Mouse (Mus musculus) heart, embryonic 10.5 days (tissue): ENCODE data around the gene Vsx2. TPM values are rescaled to one million over a fixed set of nuclear protein-coding genes. Genes with fewer than 3 reads are reported as not detected.
"Not testable (repeated sequence)": the region's sequence is repeated elsewhere in the genome, so short reads cannot be mapped to it uniquely, and the experiment has no call there.

Source experiments
- DNase-seq: peaks from one replicate; pipeline ENCODE4 v3.0.0-alpha.2; 2017; ENCODE audit warnings: low spot score
- H3K27ac ChIP-seq: fragments of 300-500 bp; sonication (generic); 2 replicates; pipeline ENCODE4 v1.5.1; 2016; ENCODE audit warnings: mild to moderate bottlenecking
- H3K27me3 ChIP-seq: fragments of 300-500 bp; sonication (generic); 2 replicates; pipeline ENCODE4 v1.6.1; 2016; ENCODE audit warnings: mild to moderate bottlenecking; ENCODE audit not compliant: poor library complexity, insufficient read depth, severe bottlenecking
- H3K36me3 ChIP-seq: fragments of 300-500 bp; sonication (generic); 2 replicates; pipeline ENCODE4 v1.6.1; 2016; ENCODE audit warnings: mild to moderate bottlenecking, moderate library complexity
- H3K4me1 ChIP-seq: fragments of 300-500 bp; sonication (generic); 2 replicates; pipeline ENCODE4 v1.6.1; 2016; ENCODE audit warnings: mild to moderate bottlenecking
- H3K4me3 ChIP-seq: fragments of 300-500 bp; sonication (generic); 2 replicates; pipeline ENCODE4 v1.5.1; 2016; ENCODE audit warnings: mild to moderate bottlenecking, moderate library complexity
- H3K9me3 ChIP-seq: fragments of 300-500 bp; sonication (generic); 2 replicates; pipeline ENCODE4 v1.6.1; 2016; ENCODE audit warnings: mild to moderate bottlenecking, moderate library complexity
- WGBS: fragments of 180-500 bp; shearing (Covaris S2); methylation state at CpG from one replicate; pipeline ENCODE4 v1.1.7; 2016; 5-methylcytosine and 5-hydroxymethylcytosine counted together
- polyA plus RNA-seq: library from polyadenylated mRNA; unstranded; fragments of >200 nt; fragmentation: Nextera tagmentation; extraction: Ambion mirVana; gene quantifications from 2 replicates; pipeline ENCODE4 v1.2.1, GENCODE M21; 2016

Gene Vsx2
- not detected in 2 replicates for polyA plus RNA-seq

GRCm38 (mm10) chr12:84569336-84569970 lies at the start of gene Vsx2:
Vsx2 (plus strand) TSS chr12:84569762.
- peaks cover 88% of the 10 kb centered on the region for H3K27me3 ChIP-seq
- no peaks in the 10 kb centered on the region for H3K36me3 ChIP-seq
- WGBS, result 2% methylated on average over 25 of the region's 25 CpGs
- H3K4me1 ChIP-seq, result peaks cover 23% of the 10 kb centered on the region
- no peak for DNase-seq
- peak within 1 kb of the TSS; percentile 45 for H3K4me3 ChIP-seq
- no peaks in the 10 kb centered on the region for H3K9me3 ChIP-seq
- H3K27ac ChIP-seq, result no peak within 1 kb of the TSS

DNA sequence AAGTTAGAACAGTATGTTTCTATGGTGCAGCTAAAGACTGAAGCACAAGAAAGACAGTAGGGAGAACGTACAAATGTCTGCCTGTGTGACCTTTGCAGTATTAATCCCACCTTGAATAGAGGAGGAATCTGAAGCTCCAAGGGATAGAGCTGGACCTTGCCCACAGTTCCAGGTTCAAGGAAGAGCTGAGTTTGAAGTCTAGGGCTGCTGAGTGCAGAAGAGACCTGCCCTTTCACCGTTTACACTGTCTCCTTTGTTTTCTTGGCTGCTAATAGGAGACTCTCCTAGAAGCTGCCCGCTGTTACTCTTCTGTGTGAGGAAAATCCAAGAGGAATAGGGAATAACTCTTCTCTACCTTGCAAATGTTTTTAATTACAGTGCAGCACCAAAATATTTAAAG lies 45.8 kb upstream of the Vsx2 start:
- H3K27me3 ChIP-seq, result no peaks in the 10 kb centered on the region
- WGBS, result 63% methylated on average over 3 of the region's 3 CpGs
- DNase-seq, result no peak
- no peaks in the 10 kb centered on the region for H3K9me3 ChIP-seq
- peaks cover 7% of the 10 kb centered on the region; the same call in 1 of the 2 replicates for H3K4me1 ChIP-seq
- no peak overlapping the region; the same call in 1 of the 2 replicates for H3K27ac ChIP-seq
- H3K36me3 ChIP-seq, result no peaks in the 10 kb centered on the region
- no peak overlapping the region for H3K4me3 ChIP-seq

GRCm38 (mm10) chr12:84524147-84525050 lies 45.2 kb upstream of the Vsx2 start:
- no peaks in the 10 kb centered on the region for H3K9me3 ChIP-seq
- H3K4me3 ChIP-seq, result no peak overlapping the region
- no peak for DNase-seq
- no peaks in the 10 kb centered on the region for H3K36me3 ChIP-seq
- H3K27ac ChIP-seq, result no peak overlapping the region
- no peaks in the 10 kb centered on the region for H3K27me3 ChIP-seq
- peaks cover 7% of the 10 kb centered on the region; the same call in 1 of the 2 replicates for H3K4me1 ChIP-seq
- WGBS, result 63% methylated on average over 11 of the region's 11 CpGs

DNA sequence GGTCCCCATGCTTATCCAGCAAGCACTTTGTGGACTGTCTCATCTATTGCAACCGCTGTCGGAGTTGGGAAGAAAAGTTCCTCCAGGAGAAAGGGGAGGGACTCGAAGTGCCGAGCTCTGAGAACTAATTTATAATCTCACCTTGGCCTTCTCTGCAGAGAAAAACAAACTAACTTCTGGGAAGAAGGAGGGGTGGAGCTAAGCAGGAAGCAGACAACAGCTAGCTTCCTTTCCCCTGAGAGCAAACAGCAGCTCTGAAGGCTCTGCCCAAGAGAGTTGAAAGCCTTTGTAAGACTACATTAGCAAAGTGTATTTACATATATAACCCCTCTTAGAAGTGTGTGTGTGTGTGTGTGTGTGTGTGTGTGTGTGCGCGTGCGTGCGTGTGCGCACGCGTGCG lies 44.1 kb upstream of the Vsx2 start:
- H3K4me1 ChIP-seq, result peaks cover 7% of the 10 kb centered on the region; the same call in 1 of the 2 replicates
- 82% methylated on average over 12 of the region's 12 CpGs for WGBS
- H3K27me3 ChIP-seq, result no peaks in the 10 kb centered on the region
- H3K36me3 ChIP-seq, result peaks cover 3% of the 10 kb centered on the region; the same call in 1 of the 2 replicates
- no peak for DNase-seq
- H3K9me3 ChIP-seq, result no peaks in the 10 kb centered on the region
- 0 out of 2 replicates have a peak overlapping the region, but pooled peaks have one; percentile 6 for H3K27ac ChIP-seq
- H3K4me3 ChIP-seq, result no peak overlapping the region

- no peak overlapping the region for H3K4me3 ChIP-seq
- H3K4me1 ChIP-seq, result peaks cover 6% of the 10 kb centered on the region
- H3K27me3 ChIP-seq, result no peaks in the 10 kb centered on the region
- 72% methylated on average over 5 of the region's 5 CpGs for WGBS
- H3K9me3 ChIP-seq, result no peaks in the 10 kb centered on the region
- H3K36me3 ChIP-seq, result peaks cover 20% of the 10 kb centered on the region
- no peak overlapping the region for H3K27ac ChIP-seq
- no peak for DNase-seq
These were observed 39.1 kb upstream of the Vsx2 start for GRCm38 (mm10) chr12:84530426-84530825.

GRCm38 (mm10) chr12:84531906-84532829 lies 37.4 kb upstream of the Vsx2 start:
- Histone ChIP-seq H3K27me3 (no peaks in the 10 kb centered on the region), H3K4me1 (peaks cover 3% of the 10 kb centered on the region), H3K36me3 (peaks cover 20% of the 10 kb centered on the region), H3K27ac (no peak overlapping the region), H3K9me3 (no peaks in the 10 kb centered on the region), H3K4me3 (no peak overlapping the region)
- DNase-seq, result no peak
- WGBS, result 69% methylated on average over 13 of the region's 13 CpGs

GRCm38 (mm10) chr12:84532830-84533199 lies 36.7 kb upstream of the Vsx2 start:
- Histone ChIP-seq H3K27me3 (no peaks in the 10 kb centered on the region), H3K4me3 (no peak overlapping the region), H3K36me3 (peaks cover 20% of the 10 kb centered on the region), H3K9me3 (no peaks in the 10 kb centered on the region), H3K27ac (no peak overlapping the region), H3K4me1 (peaks cover 3% of the 10 kb centered on the region)
- WGBS, result 84% methylated on average over 8 of the region's 8 CpGs
- no peak for DNase-seq

DNA sequence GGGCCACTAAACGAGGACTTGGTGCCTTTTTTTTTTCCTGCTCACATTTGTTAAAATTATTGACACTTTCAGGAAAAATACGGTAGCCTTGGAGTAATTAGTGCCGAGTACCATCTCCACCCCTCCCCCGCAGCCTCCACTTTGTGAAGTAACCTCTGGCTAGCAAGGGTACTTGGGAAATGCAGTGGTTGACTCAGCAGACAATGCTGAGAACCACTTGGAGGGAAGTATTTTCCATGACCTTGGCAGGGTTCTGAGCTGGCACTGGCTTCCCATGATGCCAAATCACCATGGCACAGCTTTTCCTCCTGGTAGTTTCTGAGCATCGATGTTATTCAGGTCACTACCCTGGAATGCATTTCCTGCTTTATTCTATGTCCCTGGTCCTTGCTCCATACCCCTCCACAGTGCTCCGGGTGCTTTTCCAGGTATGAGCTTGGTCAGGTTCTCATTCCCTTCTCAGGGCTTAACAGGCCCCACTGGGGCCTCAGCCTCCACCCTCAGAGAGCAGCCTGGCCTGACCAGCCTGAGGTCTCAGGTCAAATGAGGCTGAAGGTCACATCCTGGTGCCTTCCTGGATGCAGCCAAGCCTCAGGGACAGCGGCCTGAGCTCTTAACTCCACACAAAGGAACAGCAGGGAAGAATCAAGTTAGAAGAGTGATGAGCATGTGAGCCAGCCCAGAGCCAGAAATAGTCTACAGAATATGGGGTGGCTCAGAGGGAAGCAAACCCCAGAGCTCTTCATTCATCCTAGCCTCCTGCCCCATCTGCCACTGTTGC lies 35.7 kb upstream of the Vsx2 start:
- Histone ChIP-seq H3K4me3 (no peak overlapping the region), H3K27me3 (no peaks in the 10 kb centered on the region), H3K27ac (0 out of 2 replicates have a peak overlapping the region, but pooled peaks have one; percentile 1), H3K9me3 (no peaks in the 10 kb centered on the region), H3K36me3 (peaks cover 20% of the 10 kb centered on the region), H3K4me1 (peaks cover 7% of the 10 kb centered on the region)
- DNase-seq, result no peak
- WGBS, result 80% methylated on average over 7 of the region's 7 CpGs

DNA sequence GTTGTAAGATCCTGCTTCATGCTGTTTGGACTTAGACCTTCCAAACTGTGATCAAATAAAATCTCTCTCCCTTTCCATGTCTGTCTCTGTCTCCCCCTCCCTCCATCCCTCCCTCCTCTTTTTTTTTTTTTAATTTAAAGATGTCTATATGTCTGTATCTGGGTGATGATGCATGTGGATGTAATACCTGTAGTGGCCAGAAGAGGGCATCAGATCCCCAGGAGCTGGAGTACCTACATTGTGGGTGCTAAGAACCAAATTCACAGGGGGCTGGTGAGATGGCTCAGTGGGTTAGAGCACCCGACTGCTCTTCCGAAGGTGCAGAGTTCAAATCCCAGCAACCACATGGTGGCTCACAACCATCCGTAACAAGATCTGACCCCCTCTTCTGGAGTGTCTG lies 30.0 kb upstream of the Vsx2 start:
- not testable (repeated sequence) for H3K27me3 ChIP-seq, DNase-seq, H3K4me3 ChIP-seq, H3K27ac ChIP-seq, H3K36me3 ChIP-seq, H3K4me1 ChIP-seq, H3K9me3 ChIP-seq
- 86% methylated on average over 3 of the region's 3 CpGs for WGBS

DNA sequence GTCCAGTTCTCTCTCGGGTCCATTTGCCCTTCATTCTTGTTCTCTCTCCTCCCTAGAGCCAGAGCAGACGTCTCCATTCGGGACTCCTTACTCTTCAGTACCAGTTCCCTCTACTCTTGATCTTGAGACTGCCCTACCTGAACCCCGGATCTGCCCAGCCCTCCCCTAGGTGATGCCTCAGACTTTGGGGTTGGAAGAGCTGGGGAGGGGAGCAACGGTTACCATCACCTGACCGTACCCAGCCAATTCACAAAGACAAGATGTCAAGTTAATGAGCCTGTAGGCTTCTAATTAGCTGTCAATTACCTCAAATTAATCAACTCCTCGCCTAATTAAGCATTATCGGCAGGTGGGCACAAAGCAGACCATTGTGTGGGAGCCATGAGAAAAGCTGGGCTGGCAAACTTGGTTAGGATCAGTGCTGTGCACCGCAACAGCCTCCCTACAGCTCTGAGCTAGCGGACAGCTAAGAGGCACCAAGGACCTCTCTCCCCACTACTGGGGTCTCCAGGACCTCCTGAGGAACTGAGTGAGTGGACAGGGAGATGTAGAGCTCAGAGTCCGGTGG lies 28.1 kb upstream of the Vsx2 start:
- Histone ChIP-seq H3K4me3 (no peak overlapping the region), H3K27me3 (no peaks in the 10 kb centered on the region)
- WGBS, result 79% methylated on average over 11 of the region's 11 CpGs

GRCm38 (mm10) chr12:84546028-84546427 lies 23.5 kb upstream of the Vsx2 start:
- Histone ChIP-seq H3K4me3 (no peak overlapping the region), H3K4me1 (no peaks in the 10 kb centered on the region; the same call in 1 of the 2 replicates), H3K27me3 (peaks cover 6% of the 10 kb centered on the region; the same call in 1 of the 2 replicates), H3K27ac (no peak overlapping the region), H3K9me3 (no peaks in the 10 kb centered on the region), H3K36me3 (no peaks in the 10 kb centered on the region)
- peak; percentile 85 for DNase-seq
- 6% methylated on average over 12 of the region's 12 CpGs for WGBS

More for the DNA sequence above, 28.1 kb upstream of the Vsx2 start:
- DNase-seq, result no peak
- H3K27ac ChIP-seq, result no peak overlapping the region
- H3K9me3 ChIP-seq, result no peaks in the 10 kb centered on the region
- no peaks in the 10 kb centered on the region for H3K36me3 ChIP-seq
- peaks cover 4% of the 10 kb centered on the region; the same call in 1 of the 2 replicates for H3K4me1 ChIP-seq
